Mouse (Mus musculus) olfactory bulb, adult 2 months (tissue): Measurements from ENCODE around the gene Tdrd9. TPM values are rescaled to one million over a fixed set of nuclear protein-coding genes. Genes with fewer than 3 reads are reported as not detected.
"Not testable (repeated sequence)": the region's sequence is repeated elsewhere in the genome, so short reads cannot be mapped to it uniquely, and the experiment has no call there.

Experiments used
- H3K27ac ChIP-seq: fragments of 200-500 bp; 2 replicates; pipeline ENCODE4 v1.5.1; 2012; ENCODE audit warnings: low read depth, low read length; ENCODE audit not compliant: insufficient read depth
- H3K4me1 ChIP-seq: fragments of 200-500 bp; 2 replicates; pipeline ENCODE4 v1.6.1; 2012; ENCODE audit warnings: low read length; ENCODE audit not compliant: control insufficient read depth, insufficient read depth
- H3K4me3 ChIP-seq: fragments of 200-500 bp; 2 replicates; pipeline ENCODE4 v1.5.1; 2012; ENCODE audit warnings: mild to moderate bottlenecking, low read depth, low read length, moderate library complexity; ENCODE audit not compliant: insufficient read depth
- CTCF ChIP-seq: fragments of 200-500 bp; IDR thresholded peaks from 2 replicates; pipeline ENCODE4 v1.5.1; 2012; ENCODE audit warnings: low read depth, mild to moderate bottlenecking, low read length, moderate library complexity; ENCODE audit not compliant: insufficient read depth
- POLR2A ChIP-seq: fragments of 200-500 bp; IDR thresholded peaks from 2 replicates; pipeline ENCODE4 v1.6.1; 2012; ENCODE audit warnings: mild to moderate bottlenecking, low read depth, low read length, moderate library complexity; ENCODE audit not compliant: insufficient read depth
- WGBS: fragments of 180-500 bp; shearing (Covaris S2); methylation state at CpG from one replicate; pipeline ENCODE4 v1.1.7; 2018; 5-methylcytosine and 5-hydroxymethylcytosine counted together
- polyA plus RNA-seq: library from polyadenylated mRNA; stranded (reverse); fragments of >200 nt; gene quantifications from 2 replicates; pipeline ENCODE4 v1.2.4, GENCODE M21; 2012; ENCODE audit warnings: low replicate concordance; ENCODE audit not compliant: missing spikeins, insufficient read depth, insufficient read length

The Tdrd9 gene
- polyA plus RNA-seq, 1 experiment, result not detected

- TF ChIP-seq POLR2A (no peak), CTCF (no peak)
- Histone ChIP-seq H3K4me3 (no peak overlapping the region), H3K27ac (no peak overlapping the region), H3K4me1 (peaks cover 17% of the 10 kb centered on the region)
- WGBS, result 53% methylated on average over 1 of the region's 1 CpGs
Measured at GRCm38 (mm10) chr12:111938623-111939177, 32.7 kb upstream of the Tdrd9 start.

GRCm38 (mm10) chr12:111943421-111944064 lies 27.8 kb upstream of the Tdrd9 start:
- peaks cover 2% of the 10 kb centered on the region; the same call in 1 of the 2 replicates for H3K4me1 ChIP-seq
- WGBS, result 84% methylated on average over 10 of the region's 10 CpGs

GRCm38 (mm10) chr12:111944065-111944987 lies 27.0 kb upstream of the Tdrd9 start:
- 79% methylated on average over 16 of the region's 20 CpGs for WGBS
- not testable (repeated sequence) for H3K4me3 ChIP-seq, H3K4me1 ChIP-seq, H3K27ac ChIP-seq

More at GRCm38 (mm10) chr12:111943421-111944064, 27.8 kb upstream of the Tdrd9 start:
- Histone ChIP-seq H3K4me3 (no peak overlapping the region), H3K27ac (no peak overlapping the region)
- TF ChIP-seq CTCF (no peak), POLR2A (no peak)

- Histone ChIP-seq H3K27ac (no peak overlapping the region), H3K4me3 (no peak overlapping the region), H3K4me1 (no peaks in the 10 kb centered on the region)
- 66% methylated on average over 8 of the region's 8 CpGs for WGBS
- no peak for TF ChIP-seq CTCF
- no peak for TF ChIP-seq POLR2A
Measured at GRCm38 (mm10) chr12:111945115-111945514, 26.2 kb upstream of the Tdrd9 start.

- not testable (repeated sequence) for H3K4me3 ChIP-seq, H3K27ac ChIP-seq, H3K4me1 ChIP-seq
- WGBS, result 63% methylated on average over 13 of the region's 15 CpGs
Measured at GRCm38 (mm10) chr12:111945765-111946655, 25.3 kb upstream of the Tdrd9 start.

GRCm38 (mm10) chr12:111946716-111947115 lies 24.6 kb upstream of the Tdrd9 start:
- no peak overlapping the region for H3K4me3 ChIP-seq
- 0 out of 2 replicates have a peak, but pooled peaks cover 3% of the 10 kb centered on the region for H3K4me1 ChIP-seq
- no peak overlapping the region for H3K27ac ChIP-seq
- TF ChIP-seq CTCF, result no peak
- no peak for TF ChIP-seq POLR2A
- WGBS, result 76% methylated on average over 2 of the region's 2 CpGs

GRCm38 (mm10) chr12:111950486-111950885 lies 20.9 kb upstream of the Tdrd9 start:
- no peak overlapping the region for H3K27ac ChIP-seq
- TF ChIP-seq POLR2A (no peak), CTCF (no peak)
- 81% methylated on average over 5 of the region's 5 CpGs for WGBS
- peaks cover 8% of the 10 kb centered on the region; the same call in 1 of the 2 replicates for H3K4me1 ChIP-seq
- H3K4me3 ChIP-seq, result no peak overlapping the region

- TF ChIP-seq CTCF, result no peak
- TF ChIP-seq POLR2A, result no peak
- Histone ChIP-seq H3K27ac (0 out of 2 replicates have a peak overlapping the region, but pooled peaks have one; percentile 4), H3K4me3 (no peak overlapping the region), H3K4me1 (peaks cover 8% of the 10 kb centered on the region; the same call in 1 of the 2 replicates)
- 45% methylated on average over 5 of the region's 5 CpGs for WGBS
Measured at GRCm38 (mm10) chr12:111951701-111952100, 19.7 kb upstream of the Tdrd9 start.

GRCm38 (mm10) chr12:111956173-111956572 lies 15.2 kb upstream of the Tdrd9 start:
- 83% methylated on average over 5 of the region's 5 CpGs for WGBS
- Histone ChIP-seq H3K27ac (no peak overlapping the region), H3K4me3 (no peak overlapping the region), H3K4me1 (peaks cover 8% of the 10 kb centered on the region; the same call in 1 of the 2 replicates)
- TF ChIP-seq CTCF, result no peak
- TF ChIP-seq POLR2A, result no peak
